Mouse (Mus musculus): ENCODE data around the gene Faxc.

- TF ChIP-seq POLR2A (IDR thresholded peaks at IDR 0.05; ENCODE audit: borderline replicate concordance, control insufficient read depth, low read depth, low read length) (no peak), CTCF (IDR thresholded peaks at IDR 0.05; ENCODE audit: control insufficient read depth, insufficient read depth, low read length) (no peak)
Measured at GRCm38 (mm10) chr4:21935378-21935777, 4.2 kb downstream of the Faxc start.

Measured in bone marrow, adult 2 months (tissue).